Mouse (Mus musculus) left cerebral cortex, adult 18-20 months (tissue): ENCODE measurements around the gene Dkkl1. TPM values are rescaled to one million over a fixed set of nuclear protein-coding genes. Genes with fewer than 3 reads are reported as not detected.
"Not testable (repeated sequence)": the region's sequence is repeated elsewhere in the genome, so short reads cannot be mapped to it uniquely, and the experiment has no call there.

Experiments
- DNase-seq, 2 experiments: peaks; one replicate each; pipeline ENCODE4 v3.0.0; 2021 to 2022; ENCODE audit warnings: low spot score in 2 of 2, mixed read lengths in 1 of 2
- long read RNA-seq, 2 experiments: library from polyadenylated mRNA; stranded (forward); transcript quantifications; one replicate each; pipeline ENCODE4 v2.0.0; 2021
- total RNA-seq, 2 experiments: library from RNA; stranded (reverse); gene quantifications; 2 replicates each; pipeline ENCODE4 v1.2.3; 2021

The Dkkl1 gene
- 10 to 100 TPM; 33.6 to 38.3 TPM for total RNA-seq
- long read RNA-seq, experiment 1, transcript Dkkl1-201 (5 exons, 1,149 nt) = major isoform, 9 of 16 reads
- long read RNA-seq, experiment 1, partial matches to known transcripts = 2 of 16 reads
- long read RNA-seq, experiment 1, other reads (novel, unspliced or antisense) = 3 of 16 reads
- long read RNA-seq, experiment 2, transcript Dkkl1-201 (5 exons, 1,149 nt) = major isoform, 18 of 24 reads
- long read RNA-seq, experiment 2, partial matches to known transcripts = 2 of 24 reads
- long read RNA-seq, experiment 2, other reads (novel, unspliced or antisense) = 1 of 24 reads

DNA sequence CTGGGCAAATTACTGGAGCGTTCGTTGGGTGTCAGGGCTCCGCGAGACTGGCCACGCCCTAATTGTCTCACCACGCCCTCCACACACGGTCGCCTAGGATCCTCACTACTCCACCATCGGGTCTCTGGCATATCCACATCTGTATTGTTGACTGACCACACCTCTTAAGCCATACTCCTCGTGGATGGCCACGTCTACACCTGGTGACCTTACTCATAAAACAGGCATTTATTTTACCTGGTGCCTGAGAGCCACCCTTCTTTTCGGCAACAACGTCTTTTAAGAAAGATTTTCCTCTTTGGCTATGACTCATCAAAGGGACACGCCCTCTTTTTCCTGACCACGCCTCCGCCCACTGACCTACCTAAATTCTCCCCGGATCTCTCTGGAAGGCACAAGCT is at the start of gene Dkkl1:
Gene Dkkl1 (minus strand): TSS at position 297 of the 401 bp plus-strand sequence.
- DNase-seq = no peak

DNA sequence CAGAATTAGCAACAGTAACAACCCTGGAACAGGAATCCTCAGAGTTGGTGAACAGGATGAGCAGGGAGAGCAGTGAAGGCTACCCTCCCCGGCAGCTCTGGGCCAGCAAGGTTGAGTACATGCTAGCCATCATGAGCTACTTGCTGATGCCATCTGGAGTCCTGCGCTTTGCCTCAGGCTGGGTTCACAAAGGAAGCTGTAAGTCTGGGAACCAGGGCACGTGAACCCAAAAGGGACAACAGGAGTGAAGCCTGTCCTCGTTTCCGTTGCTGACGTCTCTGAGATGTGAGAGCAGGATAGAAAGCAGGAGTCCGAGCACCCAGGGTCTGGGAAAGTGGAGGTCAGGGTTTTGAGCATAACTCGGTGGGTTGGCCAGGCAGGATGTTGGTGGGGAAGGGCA is 47.3 kb upstream of the Dkkl1 start:
- DNase-seq = no peak

DNA sequence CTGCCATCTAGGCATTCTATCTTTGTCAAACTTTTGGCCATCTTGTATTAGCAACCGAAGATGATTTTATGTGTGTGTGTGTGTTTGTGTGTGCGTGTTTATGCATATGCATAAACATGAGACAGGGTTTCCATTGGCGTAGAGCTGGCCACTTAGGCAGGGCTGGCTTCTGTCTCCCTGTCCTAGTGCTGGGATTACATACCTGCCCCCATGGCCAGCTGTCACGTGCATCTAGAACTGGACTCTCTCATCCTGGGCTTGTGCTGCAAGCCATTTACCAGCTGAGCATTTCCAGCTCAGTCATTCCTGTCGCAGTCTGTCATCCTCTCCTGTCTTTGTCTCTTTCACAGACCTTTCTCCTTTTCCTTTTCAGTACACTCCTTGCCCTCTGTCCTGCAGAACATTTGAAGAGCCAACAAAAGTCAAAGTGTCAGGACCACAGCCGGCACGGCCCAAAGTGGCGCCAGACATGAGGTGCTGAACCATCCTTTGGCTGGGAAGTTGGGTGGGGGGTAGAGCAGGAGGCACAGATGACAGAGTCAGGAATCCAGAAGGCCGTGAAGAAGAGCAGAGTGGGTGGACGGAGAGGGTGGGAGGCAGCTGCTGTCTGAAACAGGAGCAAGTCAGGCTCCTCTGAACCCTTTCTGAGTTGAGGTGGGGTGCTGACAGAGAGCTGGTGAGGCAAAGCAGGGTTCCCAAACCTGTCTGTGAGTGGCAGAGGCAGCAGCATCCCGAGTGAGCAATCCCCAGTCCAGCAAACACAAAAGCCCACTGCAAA is 45.3 kb upstream of the Dkkl1 start:
- peak; percentile 51 to 67 for DNase-seq

DNA sequence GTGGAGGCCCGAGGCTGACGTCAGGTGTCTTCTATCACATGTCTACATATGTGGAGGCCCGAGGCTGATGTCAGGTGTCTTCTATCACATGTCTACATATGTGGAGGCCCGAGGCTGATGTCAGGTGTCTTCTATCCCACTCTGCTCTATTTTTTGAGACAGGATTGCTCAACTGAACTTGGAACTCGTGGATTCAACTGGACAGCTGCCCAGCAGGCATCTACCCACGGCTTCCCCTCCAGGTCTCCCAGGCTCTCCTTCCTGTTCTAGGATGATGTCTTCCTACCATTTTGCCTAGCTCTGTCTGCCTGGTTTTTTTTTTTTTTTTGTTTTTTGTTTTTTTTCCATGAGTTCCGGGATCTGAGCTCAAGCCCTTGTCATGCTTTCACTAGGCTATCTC is 43.9 kb upstream of the Dkkl1 start:
- DNase-seq = not testable (repeated sequence)

DNA sequence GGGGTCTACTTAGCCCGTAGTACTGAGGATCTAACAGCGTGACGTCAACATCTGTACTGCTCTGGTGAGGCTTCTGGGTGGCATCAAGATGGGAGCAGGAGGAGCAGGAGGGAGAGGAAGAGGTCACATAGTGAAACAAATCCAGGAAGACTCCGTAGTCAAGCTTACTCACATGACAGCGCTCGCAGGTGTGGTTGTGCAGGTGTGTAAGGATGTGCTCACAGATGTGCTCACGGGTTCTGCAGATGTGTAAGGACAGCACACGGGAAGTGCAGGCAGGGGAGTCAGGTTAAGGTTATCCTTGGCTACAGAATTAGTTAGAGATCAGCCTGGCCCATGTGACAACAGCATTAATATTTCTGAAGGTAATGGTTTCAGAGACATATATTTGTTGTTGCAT is 41.9 kb upstream of the Dkkl1 start:
- no peak for DNase-seq

DNA sequence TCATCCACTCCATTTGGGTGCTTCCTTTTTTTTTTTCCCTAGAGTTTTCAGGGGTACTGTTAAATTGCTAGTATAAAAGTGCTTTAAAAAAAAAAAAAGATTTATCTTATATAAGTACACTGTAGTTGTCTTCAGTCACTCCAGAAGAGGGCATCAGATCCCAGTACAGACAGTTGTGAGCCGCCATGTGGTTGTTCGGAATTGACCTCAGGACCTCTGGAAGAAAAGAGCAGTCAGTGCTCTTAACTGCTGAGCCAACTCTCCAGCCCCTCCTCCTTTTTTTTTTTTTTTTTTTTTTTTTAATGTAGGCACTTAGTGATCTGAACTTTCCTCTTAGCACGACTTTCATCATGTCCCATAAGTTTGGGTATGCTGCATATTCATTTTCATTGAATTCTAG is 35.7 kb upstream of the Dkkl1 start:
- DNase-seq = no peak

DNA sequence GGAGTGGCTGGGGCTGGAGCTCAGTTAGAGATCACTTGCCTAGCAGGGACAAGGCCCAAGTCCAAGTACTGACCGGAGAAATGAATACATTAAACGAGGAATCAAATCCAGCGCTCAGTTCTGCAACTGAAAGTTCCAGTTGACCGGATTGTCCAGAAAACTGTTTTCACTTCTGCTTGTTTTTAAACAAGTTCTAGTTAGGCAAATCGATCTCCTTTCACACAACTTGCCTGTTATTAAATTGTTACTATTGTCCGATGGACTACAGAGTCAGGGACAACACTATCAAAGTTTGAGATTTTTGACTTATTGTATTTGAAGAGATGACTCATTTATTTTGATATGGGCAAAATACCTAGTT is 29.4 kb upstream of the Dkkl1 start:
- DNase-seq = no peak

DNA sequence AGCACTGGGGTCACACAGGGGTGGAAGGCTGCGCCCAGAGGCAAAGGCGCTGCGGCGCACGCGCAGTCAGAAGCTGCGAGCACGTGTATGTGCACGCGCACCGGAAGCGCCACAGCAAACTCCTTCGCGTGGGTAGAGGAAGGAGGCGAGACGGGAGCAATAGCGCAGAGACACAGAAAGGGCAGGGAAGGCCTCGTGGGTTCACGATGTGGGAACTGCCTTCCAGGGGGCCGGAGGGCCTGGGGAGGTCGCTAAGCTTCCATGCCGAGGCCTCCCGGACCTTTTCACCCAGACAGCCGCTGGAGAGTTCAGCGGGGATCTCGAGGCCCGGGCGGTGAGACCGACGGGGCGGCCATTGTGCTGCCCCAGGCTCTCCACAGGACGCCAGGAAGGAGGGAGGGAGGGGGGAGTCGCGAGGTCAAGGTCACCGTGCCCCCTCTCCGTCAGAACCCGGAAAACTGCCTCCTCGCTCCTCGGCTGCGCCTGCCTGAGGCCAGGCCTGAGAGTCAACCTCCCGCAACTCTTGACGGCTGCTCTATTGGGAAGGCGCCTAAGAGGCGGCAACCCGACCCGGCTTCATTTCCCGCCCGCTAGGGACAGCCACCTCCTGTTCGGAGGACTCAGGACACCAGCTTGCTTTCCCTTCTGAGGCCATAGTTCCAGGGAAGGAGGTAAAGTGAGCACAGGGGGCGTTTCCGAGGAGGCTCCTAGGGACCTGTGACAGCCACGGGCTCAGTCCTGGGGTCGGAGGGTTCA is 28.9 kb upstream of the Dkkl1 start, which contains the start of gene Slc6a16:
Gene Slc6a16 (plus strand): TSS at position 453 of the 756 bp plus-strand sequence.
- peak; percentile 41 to 53 for DNase-seq

DNA sequence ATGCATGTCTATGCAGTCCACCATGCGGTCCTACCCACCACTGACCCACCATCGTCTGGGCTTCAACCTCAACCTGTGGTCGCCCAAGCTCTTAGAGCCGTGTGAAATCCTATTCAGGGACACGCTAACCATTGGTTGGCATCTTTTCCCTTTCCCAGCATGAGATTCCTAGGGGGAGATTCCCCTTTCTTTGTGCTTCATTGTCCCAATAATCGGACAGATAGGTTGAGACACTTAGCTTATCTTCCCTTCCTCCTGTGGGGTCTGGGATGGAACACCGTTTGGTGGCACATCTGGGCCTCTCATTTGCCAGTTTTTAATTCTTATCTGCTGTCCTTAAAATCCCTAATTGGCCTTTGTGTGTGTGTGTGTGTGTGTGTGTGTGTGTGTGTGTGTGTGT is 28.2 kb upstream of the Dkkl1 start:
- DNase-seq = no peak

DNA sequence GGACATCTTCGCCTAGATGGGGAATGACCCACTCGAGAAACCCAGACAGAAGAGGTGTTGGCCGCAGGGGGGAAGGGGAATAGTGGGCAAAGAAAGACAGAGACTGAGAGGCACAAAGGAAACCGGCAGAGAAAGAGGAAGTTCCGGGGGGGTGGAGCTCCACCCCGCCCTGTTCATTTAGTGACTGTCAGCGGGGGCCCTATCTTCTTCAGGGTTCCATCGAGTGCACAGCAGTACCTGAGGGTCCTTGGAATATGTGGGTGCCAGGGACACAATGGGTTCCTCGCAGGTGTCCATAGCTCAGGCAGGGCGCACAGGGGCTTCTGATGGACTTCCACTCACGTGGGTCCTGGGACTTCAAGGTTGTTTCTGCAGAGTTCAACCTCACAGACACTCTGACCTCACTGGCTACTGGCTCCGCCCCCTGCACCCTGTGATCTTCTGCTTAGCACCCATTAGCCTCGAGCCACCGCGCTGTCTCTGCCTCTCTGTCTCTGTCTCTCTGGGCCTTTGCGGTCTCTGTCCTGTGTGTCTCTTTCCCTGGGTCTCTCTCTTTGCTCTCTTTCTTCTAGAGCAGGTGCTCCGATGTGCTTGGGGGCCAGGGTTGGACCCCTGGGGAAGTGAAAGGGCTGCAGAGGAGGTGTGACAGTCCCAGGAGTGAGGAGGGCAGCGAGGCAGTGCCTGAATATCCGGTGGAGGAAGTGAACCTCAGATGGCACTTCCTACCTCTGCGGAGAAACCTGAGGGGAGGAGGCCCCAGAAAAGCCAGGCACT is 27.0 kb upstream of the Dkkl1 start, which contains the start of gene Cd37:
Gene Cd37 (minus strand): TSS at position 393 of the 774 bp plus-strand sequence.
- no peak for DNase-seq

DNA sequence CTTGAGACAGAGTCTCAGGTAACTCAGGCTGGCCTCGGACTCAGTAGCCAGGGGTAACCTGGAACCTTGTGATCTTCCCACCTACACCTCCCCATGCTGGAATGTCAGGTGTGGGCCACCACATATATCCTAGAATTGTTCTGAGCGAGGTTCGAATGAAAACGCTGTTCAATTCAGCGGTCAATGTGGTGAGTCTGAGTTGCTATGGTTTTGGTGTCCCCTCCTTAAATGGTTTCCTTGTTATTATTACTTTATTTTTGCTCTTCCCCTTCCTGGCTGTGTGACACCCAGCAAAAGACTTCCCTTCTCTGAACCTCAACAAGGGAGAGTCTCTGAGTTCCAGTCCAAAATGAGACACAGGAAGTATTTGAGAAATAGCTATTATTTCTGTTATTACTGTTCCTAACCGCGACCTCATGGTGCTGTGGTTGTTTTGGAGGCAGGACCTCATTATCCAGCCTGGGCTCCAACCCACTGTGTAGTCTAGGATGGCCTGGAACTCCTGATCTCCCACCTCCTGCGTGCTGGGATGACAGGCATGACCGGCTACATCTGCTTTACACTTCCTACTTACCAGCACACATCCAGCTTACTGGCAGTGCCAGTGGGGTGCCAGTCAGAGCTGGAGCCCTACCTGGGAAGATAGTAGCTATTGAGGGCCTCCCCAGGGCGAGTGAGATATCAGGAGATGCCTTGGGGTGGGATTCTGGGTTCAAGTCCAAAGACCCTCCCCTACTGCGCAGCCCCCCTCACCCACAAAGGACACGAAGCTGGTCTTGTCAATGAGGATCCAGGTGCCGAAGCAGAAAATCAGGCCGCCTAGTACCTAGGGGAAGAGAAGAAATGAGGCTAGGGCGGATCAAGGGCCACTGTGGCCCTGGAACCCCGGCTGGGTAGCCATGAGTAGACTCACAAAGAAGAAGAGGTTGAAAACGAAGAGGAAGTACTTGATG is 26.1 kb upstream of the Dkkl1 start:
- no peak for DNase-seq

DNA sequence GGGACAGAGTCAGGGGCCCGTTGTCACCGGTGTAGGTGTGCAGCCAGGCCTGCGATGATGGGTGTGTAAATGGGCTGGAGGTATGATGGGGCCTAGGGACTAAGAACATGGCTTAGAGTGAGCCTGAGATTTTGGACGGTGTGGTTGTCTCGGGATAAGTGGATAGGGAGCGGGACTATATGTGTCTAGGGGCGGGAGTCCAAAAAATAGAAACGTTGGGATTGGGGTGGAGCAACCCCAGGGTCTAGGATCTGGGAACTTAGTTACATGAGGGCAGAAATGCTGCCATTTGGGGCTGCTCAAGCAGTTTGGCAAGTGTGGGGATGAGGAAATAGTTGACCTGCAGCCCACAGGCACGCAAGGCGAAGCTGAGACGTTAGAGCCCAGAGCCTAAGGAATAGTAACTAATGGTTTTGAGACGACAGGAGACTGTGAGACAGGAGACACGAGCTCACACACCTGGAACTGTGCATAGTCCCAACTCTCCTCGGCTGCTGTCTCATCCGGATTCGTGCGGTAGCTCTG is 23.8 kb upstream of the Dkkl1 start:
- no peak for DNase-seq

DNA sequence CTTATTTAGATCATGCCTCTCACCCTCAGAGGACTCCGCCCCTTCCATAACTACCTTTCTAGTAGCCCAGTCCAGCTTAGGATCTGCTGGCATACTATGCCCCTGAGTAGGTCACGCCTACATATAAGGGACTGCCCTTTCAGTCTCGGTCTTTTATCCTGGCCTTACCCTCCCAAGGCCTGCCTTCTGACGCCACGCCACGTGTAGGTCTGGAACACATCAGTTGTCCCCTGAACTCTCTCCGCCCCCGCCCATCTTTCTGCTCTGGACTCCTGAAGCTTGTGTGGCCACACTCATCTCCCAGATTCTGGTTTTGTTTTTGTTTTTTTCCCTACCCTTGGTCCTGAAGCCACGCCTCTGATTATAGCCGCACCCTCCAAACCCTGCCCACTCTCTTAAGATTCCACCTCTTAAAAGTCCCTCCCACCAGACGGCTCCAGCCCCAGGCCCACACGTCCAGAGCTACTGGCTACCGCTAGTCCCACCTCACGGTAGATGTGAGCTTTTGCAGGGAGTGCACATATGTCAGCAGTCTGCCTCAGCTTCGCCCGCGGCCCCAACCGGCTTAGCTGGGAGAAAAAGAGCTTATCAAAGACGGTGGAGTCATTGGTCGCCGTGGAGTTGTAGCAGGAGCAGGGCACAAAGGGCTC is 23.1 kb upstream of the Dkkl1 start:
- peak in 1 of 2 experiments; percentile 22 for DNase-seq

DNA sequence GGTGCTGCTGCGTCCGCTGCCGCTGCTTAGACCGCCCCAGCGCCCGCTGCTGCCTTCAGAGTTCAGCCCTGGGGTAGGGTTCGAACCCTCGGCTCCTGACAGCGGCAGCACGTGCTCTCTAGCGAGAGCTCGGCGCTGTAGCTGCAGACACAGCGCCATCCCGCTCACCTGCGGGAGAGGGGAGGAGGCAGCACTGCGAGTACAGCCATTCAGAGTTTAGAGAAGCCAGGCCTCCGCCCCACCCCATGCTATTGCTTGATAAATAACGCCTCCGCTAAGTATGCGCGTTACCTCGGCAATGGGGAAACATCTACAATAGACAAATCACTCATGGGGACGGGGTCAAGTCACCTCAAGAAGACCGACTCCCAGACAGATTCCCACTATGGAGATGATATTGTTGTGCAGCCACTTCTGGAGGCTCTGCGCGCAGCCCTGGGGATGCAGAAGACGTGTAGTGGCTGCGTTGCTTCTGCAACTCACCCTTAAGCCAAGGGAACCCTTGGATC is 22.4 kb upstream of the Dkkl1 start:
- DNase-seq = no peak

DNA sequence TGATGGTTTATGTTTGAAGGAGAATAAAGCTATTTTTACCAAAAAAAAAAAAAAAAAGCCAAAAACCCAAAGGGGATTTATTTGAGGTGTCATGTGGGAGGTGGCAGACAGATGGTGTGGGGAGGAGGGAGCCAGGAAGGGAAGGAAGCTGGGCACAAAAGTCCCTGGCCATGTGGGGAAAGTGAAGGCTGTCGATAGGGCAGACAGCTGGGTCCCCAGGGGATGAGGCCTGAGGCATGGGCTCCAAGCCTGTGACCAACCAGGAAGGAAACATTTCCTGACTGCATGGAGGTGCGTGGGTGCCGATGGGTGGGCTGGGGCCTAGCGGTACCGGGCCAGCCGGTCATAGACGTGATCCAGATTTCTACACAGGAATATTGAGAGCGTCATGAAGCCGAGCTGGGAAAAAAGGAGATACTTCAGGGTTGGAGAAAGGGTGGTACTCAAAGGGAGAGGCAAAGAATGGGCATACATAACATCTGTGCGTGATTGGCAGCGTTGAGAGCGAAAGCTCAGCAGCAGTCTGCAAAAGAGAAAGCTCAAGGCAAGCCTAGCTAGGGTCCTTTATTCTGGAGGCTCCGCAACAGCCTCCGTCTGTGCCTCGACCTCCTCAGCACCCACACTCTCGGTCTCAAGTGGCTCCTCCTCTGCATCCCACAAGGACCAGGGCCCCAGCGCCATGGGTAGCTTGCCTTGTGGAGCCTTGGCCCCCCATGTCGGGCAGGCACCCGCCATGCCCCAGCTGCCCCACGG is 21.8 kb upstream of the Dkkl1 start:
- peak; percentile 85 to 88 for DNase-seq

DNA sequence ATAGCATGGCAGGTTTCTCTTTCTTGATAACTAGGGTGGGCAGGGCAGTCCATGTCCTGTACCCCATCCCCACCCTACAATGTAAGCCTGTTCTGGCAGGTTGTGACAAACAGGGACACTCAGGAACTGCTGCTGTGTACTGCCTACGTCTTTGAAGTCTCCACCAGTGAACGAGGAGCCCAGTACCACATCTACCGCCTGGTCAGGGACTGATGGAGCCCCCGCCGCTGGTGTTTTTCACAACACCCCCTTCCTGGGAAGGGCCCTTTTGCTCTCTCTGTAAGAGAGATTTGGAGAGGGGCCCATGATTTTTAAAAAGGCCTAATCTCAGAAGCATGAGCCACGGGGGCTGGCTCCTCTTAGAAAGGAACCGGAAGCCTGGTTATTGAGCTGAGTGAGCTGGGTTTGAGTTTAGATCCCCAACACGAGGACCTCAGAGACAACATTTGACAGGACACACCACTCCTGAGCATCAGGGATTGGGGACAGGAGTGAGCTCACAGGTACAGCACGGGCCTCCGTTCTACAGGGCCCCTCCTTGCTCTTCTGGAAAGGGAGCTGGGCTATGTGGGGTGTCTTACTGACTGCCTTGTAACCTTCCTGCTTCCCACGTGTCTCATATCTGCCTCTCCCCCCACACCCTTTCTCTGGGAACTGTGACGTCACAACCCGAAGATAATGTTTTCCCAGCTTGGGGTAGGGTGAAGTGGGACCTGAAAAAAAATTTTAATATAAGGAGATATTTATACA is 20.9 kb upstream of the Dkkl1 start:
- peak in 1 of 2 experiments; percentile 52 for DNase-seq

DNA sequence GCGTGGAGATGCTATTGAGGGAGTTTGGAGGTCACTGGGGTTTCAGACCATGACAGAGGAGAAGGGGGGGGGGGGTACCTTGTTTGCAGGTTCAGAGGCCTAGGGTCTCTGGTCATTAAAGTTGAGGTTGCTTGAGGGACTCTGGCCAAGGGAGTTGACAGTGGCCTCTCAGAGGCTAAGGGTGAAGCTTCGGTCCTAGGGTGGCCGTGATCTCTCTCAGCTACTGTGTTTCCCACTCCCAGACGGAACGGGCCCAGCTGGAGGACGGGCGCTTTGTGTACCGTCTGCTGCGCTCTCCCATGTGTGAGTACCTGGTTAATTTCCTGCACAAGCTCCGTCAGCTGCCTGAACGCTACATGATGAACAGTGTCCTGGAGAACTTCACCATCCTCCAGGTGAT is 20.0 kb upstream of the Dkkl1 start:
- DNase-seq = no peak
